Mouse (Mus musculus) CH12.LX (cell line): ENCODE data around the gene Pi16.

ENCODE experiments used
- CTCF ChIP-seq, 2 experiments: IDR thresholded peaks in 1 of 2; conservative IDR thresholded peaks in 1 of 2; 2 replicates each; pipeline ENCODE4 v1.5.1; 2011 to 2012; ENCODE audit warnings: low read depth in 2 of 2, low read length in 2 of 2, improper control_type of control experiment in 1 of 2, inconsistent platforms in 1 of 2, mild to moderate bottlenecking in 1 of 2, moderate library complexity in 1 of 2
- MAZ ChIP-seq: IDR thresholded peaks from 2 replicates; pipeline ENCODE4 v1.6.1; 2012; ENCODE audit warnings: low read depth, mild to moderate bottlenecking, inconsistent platforms, low read length, improper control_type of control experiment, moderate library complexity

DNA sequence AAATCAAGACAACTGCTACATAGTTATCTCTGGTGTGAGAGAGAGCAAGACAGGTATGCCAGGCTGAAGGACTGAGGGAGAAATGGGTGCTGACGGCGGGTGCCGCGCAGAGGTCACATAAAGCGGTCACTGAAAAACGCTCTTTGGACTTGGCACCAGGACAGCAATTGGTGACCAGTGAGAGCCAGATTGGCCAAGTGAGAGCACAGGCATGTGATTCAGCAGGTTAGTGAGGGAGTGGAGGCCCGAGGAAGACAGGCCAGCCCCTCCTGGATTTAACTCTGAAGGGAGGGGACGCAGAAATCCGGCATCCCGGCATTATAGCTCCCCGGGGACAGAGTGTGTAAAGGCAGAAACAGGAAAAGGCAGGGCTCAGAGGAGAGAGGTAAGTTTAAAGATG lies 43.6 kb upstream of the Pi16 start:
- TF ChIP-seq CTCF (conservative IDR thresholded peaks at IDR 0.05 in 1 of 2, IDR thresholded peaks at IDR 0.05 in 1 of 2; ENCODE audit: low read depth in 2 of 2, low read length in 2 of 2) (no peak), MAZ (no peak)
